Mouse (Mus musculus): ENCODE data around the gene Gm20855.
"Not testable (repeated sequence)": the region's sequence is repeated elsewhere in the genome, so short reads cannot be mapped to it uniquely, and the experiment has no call there.

Gene Gm20855

GRCm38 (mm10) chrY:35131733-35132132 is at the start of gene Gm20855:
Gene Gm20855, minus strand, starts transcription at chrY:35131833.
- not testable (repeated sequence) for DNase-seq (ENCODE audit: low read depth, low spot score)

Data from mesoderm, embryonic 11.5 days (tissue).